Mouse (Mus musculus): Measurements from ENCODE around the gene Fstl1.

The Fstl1 gene

DNA sequence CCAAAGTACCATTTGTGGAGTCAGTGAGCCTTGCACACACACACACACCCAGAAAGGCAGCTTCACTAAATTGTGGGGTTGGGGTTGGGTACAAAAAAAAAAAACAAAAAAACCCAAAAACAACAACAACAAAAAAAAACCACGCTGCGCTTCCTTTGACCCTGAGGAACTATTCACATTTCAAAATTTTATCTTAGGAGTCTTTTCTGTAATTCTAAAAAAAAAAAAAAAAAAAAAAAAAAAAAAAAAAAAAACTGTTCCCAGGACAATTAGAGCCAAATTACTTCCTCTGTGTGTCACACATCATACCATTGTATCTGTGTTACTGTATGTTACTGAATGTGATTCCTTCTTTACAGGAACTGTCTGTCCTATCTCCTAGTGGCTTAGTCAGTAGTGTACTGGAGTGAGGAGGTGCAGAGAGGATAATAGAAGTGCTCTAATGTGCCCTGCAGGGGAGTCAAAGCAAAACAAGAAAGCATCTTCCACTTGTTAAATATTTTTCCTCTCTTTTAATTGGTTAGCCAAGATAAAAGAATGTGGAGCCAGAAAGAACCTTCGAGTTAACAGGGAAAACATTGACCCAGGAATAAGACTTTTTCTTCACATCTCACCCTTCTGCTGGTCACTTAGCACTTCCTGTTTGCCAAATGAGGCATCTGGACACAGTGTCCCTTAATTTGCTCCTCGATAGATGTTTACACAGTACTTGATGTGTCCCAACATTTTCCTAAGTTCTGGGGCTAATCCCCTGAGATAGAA, 93.0 kb downstream of the Fstl1 start:
- no peak for DNase-seq

DNA sequence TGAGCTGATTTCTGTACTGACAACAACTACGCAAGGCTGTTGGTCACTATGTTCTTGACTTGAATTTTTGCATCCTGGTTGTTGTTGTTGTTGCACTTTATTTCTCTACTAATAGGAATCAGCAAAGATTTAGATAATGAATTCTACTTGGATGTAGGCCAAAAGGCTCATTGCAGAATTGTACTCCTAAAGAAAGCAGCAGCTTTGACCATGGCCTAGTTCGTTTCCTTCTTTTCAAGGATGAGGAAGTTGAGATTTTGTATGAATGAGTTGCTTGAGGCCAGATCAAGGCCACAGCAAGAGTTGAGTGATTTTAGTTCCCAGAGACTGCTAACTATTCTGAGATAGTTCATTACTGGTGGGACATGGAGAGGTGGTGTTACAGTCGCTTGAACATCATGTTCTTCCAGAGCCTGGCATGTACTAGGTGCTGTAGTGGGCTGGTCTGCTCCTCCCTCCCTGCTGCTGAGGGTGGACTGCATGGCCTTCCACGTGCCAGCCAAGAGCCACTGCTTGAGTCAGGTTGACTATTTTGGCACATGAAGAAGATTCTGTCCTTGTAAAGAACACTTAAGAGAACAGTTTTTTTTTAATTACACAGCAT, 94.5 kb downstream of the Fstl1 start:
- DNase-seq, result no peak

DNA sequence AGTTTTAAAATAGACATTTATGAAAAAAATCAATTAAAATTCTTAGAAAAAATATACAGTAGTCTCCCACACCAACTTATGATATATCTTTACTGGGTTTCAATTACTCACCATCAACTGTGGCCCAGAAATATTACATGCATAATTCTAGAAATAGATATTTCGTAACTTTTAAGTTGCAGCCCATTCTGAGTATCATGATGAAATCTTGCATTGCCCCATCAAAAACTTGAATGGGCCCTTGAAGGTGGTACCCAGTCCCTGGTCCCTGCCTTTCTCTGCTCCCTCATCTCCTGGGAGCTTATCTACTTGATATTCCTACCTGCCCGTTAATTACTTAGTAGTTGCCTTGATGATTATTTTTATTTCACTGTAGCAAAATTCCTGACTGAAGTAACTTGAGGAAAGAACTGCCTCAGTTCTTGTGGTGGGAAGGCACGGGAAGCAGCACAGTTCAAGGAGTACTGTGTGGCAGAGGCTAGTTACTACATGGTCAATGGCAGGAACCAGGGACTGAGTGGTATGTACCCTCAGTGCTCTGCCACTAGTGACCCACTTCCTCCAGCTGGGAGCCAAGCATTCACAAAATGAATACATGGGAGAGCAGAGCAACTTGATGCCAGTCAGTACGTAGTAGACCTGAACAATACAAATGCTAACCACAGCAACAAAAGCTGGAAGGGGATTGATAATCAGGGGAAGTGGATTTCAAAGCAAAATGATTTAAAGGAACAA, 98.0 kb downstream of the Fstl1 start:
- DNase-seq, result no peak

DNA sequence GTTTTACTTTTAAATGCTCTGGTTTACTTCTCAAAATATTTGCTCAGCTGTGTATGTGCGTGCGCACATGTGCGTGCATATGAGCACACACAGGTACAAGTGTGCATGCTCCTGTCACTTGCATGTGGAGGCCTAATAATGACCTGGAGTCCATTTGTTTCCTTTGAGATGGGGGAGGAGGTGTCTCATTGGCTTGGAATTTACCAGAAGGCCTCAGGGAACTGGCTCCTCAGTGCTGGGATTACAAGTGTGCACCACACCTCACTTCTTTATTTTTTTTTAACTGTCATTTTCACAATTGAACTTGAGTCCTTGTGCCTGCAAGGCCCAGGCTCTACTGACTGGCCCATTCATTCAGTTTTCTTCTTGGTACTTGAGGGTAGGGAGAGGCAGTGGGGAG, 100.7 kb downstream of the Fstl1 start:
- DNase-seq, result no peak

DNA sequence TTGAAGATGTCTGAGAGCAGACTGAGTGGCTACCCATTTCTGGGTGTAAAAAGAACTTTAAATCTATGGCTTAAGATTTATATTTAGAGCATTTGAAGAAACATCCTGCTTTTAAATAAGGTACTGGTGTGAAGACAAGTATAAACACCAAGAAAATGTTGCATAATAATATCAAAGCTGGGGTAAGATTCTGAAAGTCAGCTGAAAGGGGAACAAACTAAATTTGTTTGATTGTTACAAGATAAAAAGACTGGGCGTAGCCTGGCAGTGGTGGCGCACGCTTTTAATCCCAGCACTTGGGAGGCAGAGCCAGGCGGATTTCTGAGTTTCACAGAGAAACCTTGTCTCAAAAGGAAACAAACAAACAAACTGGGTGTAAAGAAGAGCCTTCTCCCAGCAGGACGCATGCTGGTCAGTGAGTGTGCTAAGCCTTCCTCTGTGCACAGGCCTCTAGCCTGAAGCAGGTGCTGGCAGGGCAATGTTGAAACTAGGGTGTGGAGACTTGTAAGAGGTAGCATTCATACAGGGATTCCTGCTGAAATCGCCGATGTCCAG, 102.4 kb downstream of the Fstl1 start:
- no peak for DNase-seq

DNA sequence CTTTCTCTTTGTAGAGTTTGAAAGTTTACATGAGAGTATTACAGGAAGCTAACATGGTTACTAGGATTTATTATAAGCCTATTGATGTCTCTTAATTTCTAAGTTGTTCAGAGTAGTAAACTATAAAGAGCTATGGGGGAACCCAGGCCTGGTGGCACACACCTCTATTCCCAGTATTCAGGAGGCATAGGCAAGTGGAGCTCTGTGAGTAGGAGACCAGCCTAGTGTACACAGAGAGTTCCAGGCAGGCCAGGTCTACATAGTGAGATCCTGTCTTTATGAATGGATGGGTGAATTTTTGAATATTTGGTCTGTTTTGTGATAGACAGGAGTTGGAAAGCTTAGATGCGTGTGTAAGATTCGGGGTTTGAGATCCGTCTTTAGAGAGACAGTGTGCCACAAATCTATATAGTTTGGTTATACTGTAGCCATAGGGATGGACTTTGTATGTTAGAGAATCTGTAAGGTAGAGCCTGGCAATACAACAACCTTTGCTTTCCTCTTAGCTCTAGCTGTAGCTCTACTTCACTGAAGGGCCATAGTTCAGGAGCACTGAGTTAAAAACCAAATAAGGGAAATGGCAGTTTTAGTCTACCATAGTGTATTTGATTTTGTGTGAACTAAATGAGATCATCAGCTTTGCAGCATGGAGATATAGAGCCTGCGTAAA, 103.2 kb downstream of the Fstl1 start:
- no peak for DNase-seq

DNA sequence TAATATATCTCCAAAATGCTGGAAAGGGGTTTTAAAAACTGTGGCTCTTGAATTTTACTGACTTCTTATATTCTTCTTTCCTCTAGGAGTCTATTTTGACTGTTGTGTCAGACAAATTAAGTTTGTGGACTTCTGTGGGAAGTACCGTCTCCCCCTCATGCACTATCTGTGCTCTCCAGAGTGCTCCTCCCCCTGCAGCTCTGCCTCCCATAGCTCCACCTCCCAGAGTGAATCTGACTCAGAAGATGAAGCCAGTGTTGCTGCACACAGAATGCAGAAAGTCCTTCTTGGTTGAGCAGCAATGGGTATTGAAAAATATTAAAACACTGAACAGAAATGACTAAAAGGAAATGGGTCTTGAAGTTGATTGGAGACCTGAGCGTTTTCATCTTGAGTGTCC, 104.5 kb downstream of the Fstl1 start:
- DNase-seq, result no peak
